Mouse (Mus musculus): ENCODE measurements around the gene Tacr2.

Tacr2 gene

GRCm38 (mm10) chr10:62242358-62242757 lies 9.9 kb upstream of the Tacr2 start:
- no peak for DNase-seq

DNA sequence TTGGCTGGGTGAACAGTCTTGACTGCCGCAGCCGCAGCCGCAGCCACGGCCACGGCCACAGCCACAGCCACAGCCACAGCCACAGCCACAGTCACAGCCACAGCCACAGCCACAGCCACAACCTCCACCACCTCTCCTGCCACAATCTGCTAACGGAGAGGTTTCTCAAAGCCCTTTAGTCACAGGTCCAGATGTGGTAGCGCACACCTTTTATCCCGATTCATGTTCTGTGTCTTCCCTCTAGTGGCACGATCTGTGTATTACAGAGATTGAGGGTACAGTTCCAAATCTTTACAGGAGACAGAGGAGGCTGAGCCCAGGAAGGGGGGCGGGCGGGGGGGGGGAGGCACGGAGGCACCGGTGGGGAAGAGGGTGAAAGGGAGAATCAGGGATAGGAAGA lies 9.3 kb upstream of the Tacr2 start:
- DNase-seq = peak; percentile 70 to 81

DNA sequence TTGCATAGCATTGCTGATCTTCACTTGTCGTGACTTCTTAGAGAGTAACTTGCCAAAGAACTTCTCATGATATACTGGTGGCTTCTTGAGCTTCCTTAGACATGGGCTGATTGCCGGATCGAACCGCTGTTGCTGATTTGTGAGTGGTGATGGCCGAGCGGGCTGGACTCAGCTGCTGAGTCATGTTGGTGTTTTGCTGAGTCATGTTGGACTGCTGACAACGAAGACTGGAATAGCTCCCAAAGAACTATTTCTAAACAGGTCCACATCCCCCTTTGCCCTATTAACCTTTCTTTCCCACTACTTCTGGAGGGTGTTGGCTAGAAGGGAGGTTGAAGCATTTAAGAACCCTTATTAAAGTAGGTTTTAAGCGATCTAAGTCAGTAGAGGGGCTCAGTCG lies 8.2 kb upstream of the Tacr2 start:
- DNase-seq = no peak

DNA sequence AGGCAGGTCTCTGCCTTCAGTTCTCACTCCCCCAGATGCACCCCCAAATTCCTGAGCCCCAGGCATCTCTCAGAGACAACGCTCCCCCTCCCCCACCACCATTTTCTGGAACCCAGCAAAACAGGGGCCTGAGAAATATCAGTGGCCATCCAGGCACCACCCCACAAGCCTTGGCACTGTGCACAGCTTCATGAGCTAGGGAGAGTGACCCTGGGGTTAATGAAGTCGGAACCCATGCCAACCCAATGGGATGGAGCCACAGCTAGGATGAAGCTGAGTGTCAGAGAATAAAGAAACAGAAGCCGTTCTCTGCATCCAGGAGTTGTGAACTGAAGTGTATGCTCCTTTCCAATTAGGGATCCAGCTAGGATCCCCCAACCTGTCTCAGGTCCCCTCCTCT lies 5.1 kb upstream of the Tacr2 start:
- peak; percentile 34 to 50 for DNase-seq

DNA sequence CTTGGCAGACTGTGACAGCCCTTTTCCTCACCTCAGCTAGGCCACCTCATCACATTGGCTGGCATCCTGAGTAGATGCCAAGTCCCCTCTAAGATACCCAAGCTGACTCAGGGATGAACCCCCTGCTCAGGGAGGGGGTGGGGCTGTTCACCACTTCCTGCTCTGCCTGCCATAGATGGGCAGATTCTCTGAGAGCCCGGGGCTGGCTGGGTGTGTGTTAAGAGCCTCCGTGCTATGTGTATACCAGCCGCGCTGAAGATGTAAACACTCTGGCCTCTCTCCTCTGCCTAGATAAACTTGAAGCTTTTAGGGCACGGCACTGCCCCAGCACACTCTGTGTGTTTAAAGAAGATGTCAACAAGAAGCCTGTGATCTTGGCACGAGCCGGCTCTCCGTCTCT lies 4.4 kb upstream of the Tacr2 start:
- DNase-seq = peak; percentile 44 to 53

GRCm38 (mm10) chr10:62252496-62253235 lies 428 bp downstream of the Tacr2 start:
- no peak for DNase-seq

GRCm38 (mm10) chr10:62258298-62258697 lies 6.1 kb downstream of the Tacr2 start:
- no peak for DNase-seq

- DNase-seq = peak; percentile 85 to 89
Measured at GRCm38 (mm10) chr10:62261115-62261886, 9.1 kb downstream of the Tacr2 start.

- DNase-seq = no peak
Measured at GRCm38 (mm10) chr10:62264299-62264698, 12.1 kb downstream of the Tacr2 start.

DNA sequence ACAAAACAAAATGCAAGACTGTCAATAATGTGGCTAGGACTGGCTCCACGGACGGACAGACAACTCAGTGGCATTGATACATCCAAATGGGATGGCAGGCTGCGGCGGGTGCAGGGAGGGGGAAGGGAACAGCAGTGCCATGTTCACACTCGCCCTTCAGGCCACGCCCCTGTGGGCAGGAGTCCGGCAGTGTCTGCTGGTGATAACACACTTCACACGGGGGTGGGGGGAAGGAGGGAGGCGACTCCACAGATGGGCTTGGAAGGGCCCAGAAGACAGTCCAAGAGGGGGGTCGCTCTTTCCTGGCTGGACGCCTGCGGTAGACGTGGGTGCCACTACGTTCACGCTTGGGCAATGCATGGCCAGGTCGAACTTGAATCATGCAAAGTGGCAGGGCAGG lies 17.0 kb downstream of the Tacr2 start:
- peak in 1 of 2 experiments; percentile 21 for DNase-seq

DNA sequence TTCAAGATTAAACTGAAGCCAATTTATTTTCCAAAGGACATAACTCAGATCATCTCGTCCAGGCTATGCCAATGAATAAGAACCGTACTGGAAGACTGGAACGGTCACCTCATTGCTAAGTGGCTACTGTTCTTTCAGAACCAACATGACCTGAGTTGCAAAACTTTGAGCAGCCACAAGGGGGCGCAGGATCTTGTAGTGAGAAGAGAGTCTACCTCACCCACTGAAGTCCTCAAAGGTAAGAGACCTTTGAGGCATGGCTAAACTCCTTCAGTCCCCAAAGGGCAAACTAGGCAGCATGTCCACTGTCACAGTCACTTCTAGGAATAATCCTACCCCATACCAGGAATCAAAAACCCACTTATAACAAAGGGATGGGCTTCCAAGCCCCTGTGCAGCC lies 23.0 kb downstream of the Tacr2 start:
- DNase-seq = peak; percentile 95 to 98

DNA sequence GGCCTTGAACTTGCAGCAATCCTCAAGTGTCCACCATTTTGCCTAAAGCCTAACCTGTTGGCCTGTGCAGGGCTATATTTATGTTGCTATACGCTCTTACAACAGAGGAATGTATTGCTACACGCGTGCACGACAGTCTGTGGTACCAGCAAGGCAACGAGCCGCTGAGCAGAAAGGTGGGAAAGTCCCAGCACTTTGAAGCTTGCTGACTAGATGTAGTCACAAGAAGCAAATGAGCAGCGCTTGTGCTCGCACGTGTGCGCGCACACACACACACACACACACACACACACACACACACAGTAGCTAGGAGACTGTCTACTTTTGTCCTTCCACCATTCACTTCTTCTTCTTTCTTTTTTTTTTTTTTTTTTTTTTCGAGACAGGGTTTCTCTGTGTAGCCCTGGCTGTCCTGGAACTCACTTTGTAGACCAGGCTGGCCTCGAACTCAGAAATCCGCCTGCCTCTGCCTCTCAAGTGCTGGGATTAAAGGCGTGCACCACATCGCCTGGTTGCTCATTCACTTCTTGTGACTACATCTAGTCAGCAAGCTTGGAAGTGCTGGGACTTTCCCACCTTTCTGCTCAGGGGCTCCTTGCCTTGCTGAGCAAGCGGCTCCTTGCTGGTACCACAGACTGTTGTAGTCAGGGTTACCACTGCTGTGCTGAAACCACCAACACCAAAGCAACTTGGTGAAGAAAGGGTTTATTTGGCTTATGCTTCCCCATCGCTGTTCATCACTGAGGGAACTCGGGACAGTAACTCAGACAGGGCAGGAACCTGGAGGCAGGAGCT lies 25.5 kb downstream of the Tacr2 start:
- no peak for DNase-seq

DNA sequence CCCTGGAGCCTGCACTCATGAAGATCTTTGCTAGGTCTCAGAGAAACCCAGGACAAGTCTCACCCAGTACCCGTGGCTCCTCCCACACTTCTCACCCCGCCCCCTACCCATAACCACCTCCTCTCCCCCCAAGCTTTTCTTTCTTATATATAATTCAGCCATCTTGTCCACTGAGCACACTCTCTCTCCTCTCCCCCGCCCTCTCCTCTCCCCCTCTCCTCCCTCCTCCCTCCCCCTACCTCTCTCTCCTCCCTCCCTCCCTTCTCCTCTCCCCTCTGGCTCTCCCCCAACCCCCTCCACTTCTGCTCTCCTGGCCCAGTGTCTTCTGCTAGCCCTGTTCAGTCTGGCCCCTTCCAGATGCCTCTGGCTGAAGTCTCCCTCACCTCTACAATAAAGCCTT lies 26.8 kb downstream of the Tacr2 start:
- DNase-seq = peak in 1 of 2 experiments; percentile 43

DNA sequence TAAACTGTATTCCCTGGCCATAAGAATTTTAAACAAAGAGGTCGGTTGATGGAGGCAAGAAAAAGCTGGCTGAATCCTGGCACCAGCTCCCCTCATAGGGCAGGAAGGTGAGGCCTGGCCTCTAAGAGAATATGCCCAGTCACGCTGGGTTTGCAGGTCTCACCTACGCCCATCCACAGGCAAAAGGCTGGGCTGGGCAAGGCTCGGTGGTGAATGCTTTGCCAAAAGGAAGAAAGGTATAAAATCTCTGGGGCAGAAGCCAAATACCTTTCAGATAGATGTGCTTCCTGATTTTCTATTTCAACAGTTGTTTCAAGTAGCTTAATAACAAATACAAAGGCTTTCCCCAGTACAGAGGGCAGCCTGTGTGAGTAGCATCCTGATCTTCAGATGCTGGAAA lies 27.4 kb downstream of the Tacr2 start:
- DNase-seq = no peak

DNA sequence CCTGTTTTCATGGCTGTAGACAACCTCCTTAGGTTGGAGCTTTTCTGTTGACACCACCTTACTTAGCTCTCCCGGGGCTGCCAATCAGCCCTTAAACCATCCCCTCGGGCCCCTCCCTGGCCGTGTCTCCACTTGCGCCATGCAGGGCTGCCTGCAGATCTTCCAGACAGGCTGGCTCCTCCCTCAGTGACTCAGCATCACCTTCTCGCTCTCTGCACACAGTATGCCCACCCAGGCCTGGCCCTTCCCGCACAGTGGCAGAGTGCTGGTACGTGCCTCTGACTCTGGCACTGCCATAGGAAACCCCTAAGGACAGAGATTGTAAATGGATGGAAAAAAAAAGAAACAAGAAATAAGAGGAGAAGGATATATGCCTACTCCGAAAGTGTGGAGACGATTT lies 30.5 kb downstream of the Tacr2 start:
- DNase-seq = no peak

- no peak for DNase-seq
Measured at GRCm38 (mm10) chr10:62283206-62283792, 31.1 kb downstream of the Tacr2 start.

DNA sequence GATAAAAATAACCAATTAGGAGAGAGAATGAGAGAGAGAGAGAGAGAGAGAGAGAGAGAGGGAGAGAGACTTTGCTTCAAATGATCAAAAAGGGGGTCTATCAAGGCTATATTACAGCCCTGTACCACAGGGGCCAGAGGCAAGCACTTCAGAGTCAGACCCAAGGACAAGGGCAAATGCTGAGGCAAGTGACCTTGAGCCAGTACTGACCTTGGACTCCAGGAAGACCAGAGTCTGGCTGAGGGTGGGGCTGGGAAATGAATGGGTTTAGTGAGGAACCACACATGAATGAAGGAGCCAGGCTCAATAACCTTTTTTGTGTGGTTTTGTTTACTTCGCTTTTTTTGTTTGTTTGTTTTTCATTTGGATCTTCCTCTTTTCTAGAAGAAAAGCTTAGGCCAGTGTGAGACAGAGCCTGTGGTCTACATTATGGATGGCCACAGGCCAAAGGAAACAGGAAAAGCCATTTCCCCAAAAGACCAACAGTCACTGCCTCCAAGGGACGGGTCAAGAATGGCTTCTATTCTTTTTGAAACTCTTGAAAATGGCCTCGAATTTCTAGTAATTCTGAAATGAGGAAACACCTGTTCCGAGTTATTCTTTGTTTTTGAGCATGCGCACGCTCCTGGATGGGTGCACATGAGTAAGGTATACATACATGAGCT lies 35.4 kb downstream of the Tacr2 start:
- no peak for DNase-seq

DNA sequence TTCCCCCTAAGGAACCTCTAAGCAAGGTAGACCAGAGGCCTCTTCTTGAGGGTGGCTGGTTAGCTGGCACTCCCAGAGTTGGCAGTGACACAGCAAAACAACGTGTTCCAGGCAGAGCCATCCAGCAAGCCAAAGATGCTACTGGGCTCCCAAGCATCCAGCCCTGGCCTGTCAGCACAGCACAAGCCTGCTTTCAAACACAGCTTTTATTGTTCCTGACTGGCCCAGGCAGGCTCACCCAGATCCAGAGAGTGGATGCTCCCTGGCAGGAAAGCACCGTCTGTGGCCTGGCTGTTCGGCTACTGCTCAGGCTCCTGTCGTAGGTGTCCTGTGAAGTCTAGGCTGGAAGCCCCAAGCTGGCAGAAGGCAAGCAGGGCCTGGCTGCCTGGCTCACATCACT lies 41.9 kb downstream of the Tacr2 start:
- DNase-seq = peak; percentile 72 to 74

- peak; percentile 56 to 64 for DNase-seq
Measured at GRCm38 (mm10) chr10:62296086-62296872, 44.0 kb downstream of the Tacr2 start.

- peak; percentile 82 to 83 for DNase-seq
Measured at GRCm38 (mm10) chr10:62300006-62300827, 48.0 kb downstream of the Tacr2 start.

GRCm38 (mm10) chr10:62305090-62305489 lies 52.9 kb downstream of the Tacr2 start:
- DNase-seq = no peak

Measured in cerebellum, postnatal 10 days (tissue).